Mouse (Mus musculus) G1E (cell line): ENCODE measurements around the gene Cep55. TPM values are rescaled to one million over a fixed set of nuclear protein-coding genes. Genes with fewer than 3 reads are reported as not detected.

Source experiments
- ATAC-seq: 2 replicates; pipeline ENCODE4 v1.8.0; 2016; ENCODE audit warnings: mild to moderate bottlenecking; ENCODE audit not compliant: insufficient number of reproducible peaks, poor library complexity, low FRiP score, severe bottlenecking; ENCODE audit errors: extremely low read depth
- DNase-seq: peaks from one replicate; pipeline ENCODE4 v3.0.0; 2012; ENCODE audit warnings: low spot score
- H3K27me3 ChIP-seq: 2 replicates; pipeline ENCODE4 v1.6.1; 2012; ENCODE audit warnings: mild to moderate bottlenecking, low read length, inconsistent platforms; ENCODE audit not compliant: insufficient read depth
- H3K36me3 ChIP-seq: replicated peaks from 2 replicates; pipeline ENCODE3; 2012; ENCODE audit warnings: mild to moderate bottlenecking, inconsistent platforms
- H3K4me1 ChIP-seq: 2 replicates; pipeline ENCODE4 v1.6.1; 2012; ENCODE audit warnings: low read depth, low read length, inconsistent platforms, mixed read lengths; ENCODE audit not compliant: insufficient read depth
- H3K4me3 ChIP-seq: 2 replicates; pipeline ENCODE4 v1.5.1; 2012; ENCODE audit warnings: low read depth, mild to moderate bottlenecking, inconsistent platforms, low read length, moderate library complexity, mixed read lengths
- H3K9me3 ChIP-seq: replicated peaks from 2 replicates; pipeline ENCODE4 v1.6.1; 2012; ENCODE audit warnings: inconsistent platforms
- CTCF ChIP-seq: IDR thresholded peaks from 2 replicates; pipeline ENCODE4 v1.5.1; 2012; ENCODE audit warnings: low read depth, low read length, inconsistent platforms, mixed read lengths
- GATA1 ChIP-seq: IDR thresholded peaks from 2 replicates; pipeline ENCODE4 v1.6.1; 2012; ENCODE audit warnings: borderline replicate concordance, low read length, inconsistent platforms, mixed read lengths
- GATA2 ChIP-seq: IDR thresholded peaks from 2 replicates; pipeline ENCODE4 v1.6.1; 2012; ENCODE audit warnings: low read depth, low read length, inconsistent platforms, borderline replicate concordance
- POLR2AphosphoS5 ChIP-seq: IDR thresholded peaks from 2 replicates; pipeline ENCODE4 v1.6.1; 2012; ENCODE audit warnings: low read depth, low read length, inconsistent platforms; ENCODE audit not compliant: insufficient replicate concordance
- TAL1 ChIP-seq: conservative IDR thresholded peaks from 2 replicates; pipeline ENCODE4 v1.6.1; 2012; ENCODE audit warnings: low read depth, low read length, inconsistent platforms, mixed read lengths
- polyA plus RNA-seq: library from polyadenylated mRNA; stranded (reverse); fragments of >175 nt; gene quantifications from 2 replicates; pipeline ENCODE4 v1.2.3, GENCODE M21; 2012
- total RNA-seq, 2 experiments: library from RNA; stranded (forward) in 1 of 2; stranded (reverse) in 1 of 2; fragments of 200-1000 nt in 1 of 2; fragments of >200 nt in 1 of 2; fragmentation: Nextera tagmentation in 1 of 2; gene quantifications; 2 replicates each; pipeline ENCODE4 v1.2.3; 2014 to 2017

The Cep55 gene
- total RNA-seq (2014; fragmentation: Nextera tagmentation) (52.4 and 78.9 TPM in 2 replicates), total RNA-seq (2017) (56.6 and 60.2 TPM in 2 replicates), polyA plus RNA-seq (2.5 and 3.7 TPM in 2 replicates)

DNA sequence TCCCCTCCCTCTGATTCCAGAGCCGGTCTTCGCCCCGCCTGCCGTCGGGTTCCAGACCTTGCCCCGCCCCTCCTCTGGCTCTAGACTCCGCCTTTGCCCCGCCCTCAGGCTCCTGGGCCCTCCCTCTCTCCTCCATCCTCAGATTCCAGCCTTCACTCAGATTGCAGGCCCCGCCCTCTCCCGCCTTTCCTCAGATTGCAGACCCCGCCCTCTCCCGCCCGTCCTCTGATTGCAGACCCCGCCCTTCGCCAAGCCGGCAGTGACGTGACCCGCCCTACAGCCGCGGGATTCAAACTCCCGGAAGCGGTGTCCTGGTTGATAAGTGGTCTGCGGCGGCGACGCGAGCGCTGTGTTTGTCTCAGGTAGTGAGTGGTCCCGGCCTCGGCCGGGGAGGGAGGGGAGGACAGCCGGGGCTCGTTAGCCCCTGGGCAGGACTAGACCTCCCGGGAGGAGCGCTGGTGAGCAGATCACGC lies at the start of gene Cep55:
Cep55 (plus strand) TSS at position 292 of the 473 bp plus-strand sequence.
- TF ChIP-seq POLR2AphosphoS5 (no peak), TAL1 (no peak), GATA2 (no peak), CTCF (no peak), GATA1 (no peak)
- DNase-seq (peak; percentile 80), ATAC-seq (peak; percentile 87)
- Histone ChIP-seq H3K4me3 (peak within 1 kb of the TSS; percentile 84), H3K4me1 (peaks cover 19% of the 10 kb centered on the region), H3K36me3 (peaks cover 26% of the 10 kb centered on the region), H3K27me3 (peaks cover 11% of the 10 kb centered on the region), H3K9me3 (no peaks in the 10 kb centered on the region)

DNA sequence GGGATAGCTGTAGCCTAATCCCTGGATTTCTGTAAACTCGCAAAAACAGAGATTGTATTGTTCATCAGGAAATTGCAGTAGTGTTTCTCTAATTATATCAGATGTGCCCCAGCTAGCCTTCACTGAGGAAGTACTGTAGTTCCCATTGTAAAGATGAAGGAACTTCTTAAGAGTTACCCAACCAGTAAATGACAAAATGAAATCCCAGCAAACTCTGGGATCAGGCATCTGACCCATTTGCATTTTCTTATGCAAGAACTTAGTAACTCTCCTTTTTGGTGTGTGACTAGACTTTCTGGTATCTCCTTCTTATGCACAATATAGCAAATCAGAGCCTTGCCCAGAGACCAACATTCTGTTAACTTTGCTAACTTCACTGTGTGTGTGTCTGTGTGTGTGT lies 43.4 kb upstream of the Cep55 start:
- Histone ChIP-seq H3K9me3 (no peaks in the 10 kb centered on the region), H3K36me3 (no peaks in the 10 kb centered on the region), H3K4me1 (no peaks in the 10 kb centered on the region), H3K27me3 (peaks cover 9% of the 10 kb centered on the region; the same call in 1 of the 2 replicates), H3K4me3 (no peak overlapping the region)
- no peak for TF ChIP-seq GATA1
- no peak for TF ChIP-seq TAL1
- TF ChIP-seq GATA2, result no peak
- TF ChIP-seq CTCF, result no peak
- TF ChIP-seq POLR2AphosphoS5, result no peak
- DNase-seq, result no peak
- ATAC-seq, result no peak

DNA sequence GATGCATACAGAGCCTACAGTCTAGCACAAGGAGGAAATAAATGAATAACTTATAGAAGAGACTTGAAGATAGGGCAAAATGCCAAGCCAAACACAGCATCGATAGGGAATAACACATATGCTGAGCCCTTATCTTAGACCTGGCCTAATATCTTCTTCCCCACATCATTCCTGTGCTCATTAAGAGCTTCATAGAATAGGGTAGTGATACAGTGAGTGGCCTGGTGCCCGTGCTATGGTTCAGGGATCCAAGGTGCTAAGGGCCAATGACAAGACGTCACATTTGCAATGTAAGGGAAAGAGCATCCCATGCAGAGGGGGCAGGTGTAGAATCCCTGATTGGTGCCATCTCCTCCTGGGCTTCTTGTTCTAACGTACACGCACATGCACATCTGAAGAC lies 40.4 kb upstream of the Cep55 start:
- no peak for TF ChIP-seq POLR2AphosphoS5
- no peak for TF ChIP-seq GATA1
- Histone ChIP-seq H3K4me1 (no peaks in the 10 kb centered on the region), H3K27me3 (peaks cover 6% of the 10 kb centered on the region; the same call in 1 of the 2 replicates), H3K36me3 (no peaks in the 10 kb centered on the region), H3K4me3 (no peak overlapping the region), H3K9me3 (no peaks in the 10 kb centered on the region)
- DNase-seq, result no peak
- no peak for ATAC-seq

DNA sequence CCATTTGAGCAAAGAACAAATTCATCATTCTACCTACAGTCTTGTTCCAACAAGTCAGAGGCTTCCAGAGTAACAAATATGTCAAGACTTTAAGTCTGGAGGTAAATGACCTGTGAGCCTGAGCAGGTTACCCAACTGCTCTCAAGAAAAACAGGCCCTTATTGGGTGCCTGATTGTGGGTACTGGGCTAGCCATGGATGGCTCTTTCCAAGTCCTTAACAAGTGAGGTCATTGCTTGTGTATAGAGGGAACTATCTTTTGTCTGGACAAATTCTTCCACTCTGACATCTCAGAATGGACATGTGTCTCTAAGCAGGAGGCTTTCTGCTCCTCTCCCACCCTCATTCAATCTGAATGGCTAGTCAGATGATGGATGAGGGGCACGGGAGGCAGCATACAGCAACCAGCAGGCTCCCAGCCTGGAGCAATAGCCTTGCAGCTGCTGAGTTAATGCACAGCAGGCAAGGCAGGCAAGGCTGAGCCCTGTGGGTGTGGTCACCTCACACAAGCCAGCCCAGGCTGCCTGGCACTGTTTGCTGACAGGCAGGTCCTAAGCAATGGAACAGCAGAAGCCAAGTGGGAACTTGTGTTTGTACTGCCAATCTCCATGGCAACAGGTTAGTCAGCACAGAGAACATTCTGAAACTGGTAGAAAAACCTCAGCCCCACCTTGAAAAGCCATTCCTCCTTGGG lies 39.5 kb upstream of the Cep55 start:
- TF ChIP-seq GATA1 (no peak), POLR2AphosphoS5 (no peak), GATA2 (no peak), CTCF (no peak), TAL1 (no peak)
- Histone ChIP-seq H3K4me1 (no peaks in the 10 kb centered on the region), H3K27me3 (peaks cover 6% of the 10 kb centered on the region; the same call in 1 of the 2 replicates), H3K4me3 (no peak overlapping the region), H3K9me3 (no peaks in the 10 kb centered on the region), H3K36me3 (no peaks in the 10 kb centered on the region)
- DNase-seq, result no peak
- ATAC-seq, result no peak

DNA sequence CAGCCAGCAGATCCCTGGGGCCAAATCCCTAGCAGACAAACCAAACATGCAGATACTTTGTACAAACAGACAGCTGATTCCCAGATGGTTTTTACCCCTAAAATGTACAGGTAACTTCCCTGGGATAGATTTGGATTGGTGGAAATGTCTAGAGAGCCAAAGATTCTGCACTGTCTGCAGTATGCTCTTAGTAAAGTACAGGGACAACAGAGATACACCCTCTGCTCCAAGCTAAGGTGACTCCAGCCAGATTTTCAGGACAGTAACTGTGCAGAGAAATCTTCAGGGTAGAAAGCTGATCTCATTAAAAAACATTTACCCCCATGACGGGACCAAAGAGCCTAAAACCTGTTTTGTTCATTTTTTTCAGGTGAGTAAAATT lies 38.9 kb upstream of the Cep55 start:
- no peaks in the 10 kb centered on the region for H3K4me1 ChIP-seq
- ATAC-seq, result no peak
- TF ChIP-seq GATA1, result no peak
- TF ChIP-seq GATA2, result no peak
- TF ChIP-seq POLR2AphosphoS5, result no peak
- TF ChIP-seq TAL1, result no peak
- TF ChIP-seq CTCF, result no peak

DNA sequence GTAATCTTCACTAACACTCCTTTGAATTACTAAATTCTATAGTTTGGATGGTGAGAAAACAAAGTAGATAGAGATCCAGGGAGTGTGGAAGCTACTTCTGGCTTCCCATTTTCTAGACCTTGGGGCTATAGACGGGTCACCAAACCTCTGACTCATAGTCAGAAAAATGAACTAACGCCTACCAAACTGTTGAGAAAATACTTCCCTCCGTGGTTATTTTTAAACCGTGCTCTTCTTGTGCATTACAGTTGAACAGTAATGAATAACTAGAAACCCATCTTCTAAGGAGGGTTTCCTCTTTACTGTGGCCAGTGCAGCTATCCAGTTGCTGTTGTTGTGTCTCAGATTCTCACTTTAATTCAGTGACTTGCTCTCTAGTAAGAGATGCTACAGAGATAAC lies 32.1 kb upstream of the Cep55 start:
- ATAC-seq (no peak), DNase-seq (no peak)

More for the DNA sequence above, 38.9 kb upstream of the Cep55 start:
- peaks cover 6% of the 10 kb centered on the region; the same call in 1 of the 2 replicates for H3K27me3 ChIP-seq
- no peak overlapping the region for H3K4me3 ChIP-seq
- no peak for DNase-seq
- no peaks in the 10 kb centered on the region for H3K9me3 ChIP-seq
- no peaks in the 10 kb centered on the region for H3K36me3 ChIP-seq

More for the DNA sequence above, 32.1 kb upstream of the Cep55 start:
- H3K9me3 ChIP-seq, result no peaks in the 10 kb centered on the region
- no peak for TF ChIP-seq GATA2
- no peak for TF ChIP-seq CTCF
- TF ChIP-seq TAL1, result no peak
- TF ChIP-seq GATA1, result no peak
- TF ChIP-seq POLR2AphosphoS5, result no peak
- no peak overlapping the region for H3K4me3 ChIP-seq
- no peaks in the 10 kb centered on the region for H3K4me1 ChIP-seq
- peaks cover 3% of the 10 kb centered on the region; the same call in 1 of the 2 replicates for H3K27me3 ChIP-seq
- no peaks in the 10 kb centered on the region for H3K36me3 ChIP-seq
